Mouse (Mus musculus): ENCODE data around the gene Arhgap22. TPM values are rescaled to one million over a fixed set of nuclear protein-coding genes. Genes with fewer than 3 reads are reported as not detected.
A peak's percentile ranks its signal among the peaks of the same experiment; 100 is the strongest.

Gene Arhgap22
- polyA plus RNA-seq, 1 experiment from 2014 or later: 1.8 TPM

DNA sequence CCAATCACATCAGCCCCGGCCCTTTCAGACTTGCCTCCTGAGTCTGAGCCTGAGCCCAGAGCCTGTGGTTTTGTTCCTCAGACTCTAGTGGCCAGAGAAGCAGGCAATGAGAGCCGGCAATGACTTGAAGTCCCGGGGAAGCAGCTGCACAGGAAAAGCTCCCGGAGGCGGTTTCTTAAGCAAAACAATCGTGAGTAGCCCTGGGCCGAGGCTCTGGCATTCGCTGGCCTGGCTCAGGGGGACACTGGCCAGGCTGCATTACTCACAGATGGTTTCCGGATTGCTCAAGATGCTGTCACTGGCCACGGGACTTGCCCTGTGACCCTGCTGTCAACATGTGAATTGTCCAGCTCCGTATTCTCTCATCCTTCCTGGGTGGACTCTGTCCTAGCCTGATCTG lies 33.8 kb downstream of the Arhgap22 start:
- Histone ChIP-seq H3K9me3 (ENCODE audit: control insufficient read depth, low read length) (no peaks in the 10 kb centered on the region), H3K27me3 (ENCODE audit: control insufficient read depth, insufficient read depth, low read length) (no peaks in the 10 kb centered on the region), H3K4me3 (ENCODE audit: low read depth, low read length) (no peak overlapping the region), H3K9ac (ENCODE audit: low read length) (no peak overlapping the region), H3K4me2 (ENCODE audit: low read depth, low read length, severe bottlenecking) (no peak overlapping the region), H3K36me3 (ENCODE audit: control insufficient read depth, insufficient read depth, low read length) (no peaks in the 10 kb centered on the region), H3K4me1 (replicated peaks; ENCODE audit: control insufficient read depth, insufficient read depth, low read length) (peaks cover 4% of the 10 kb centered on the region; the same call in 1 of the 2 replicates), H3K27ac (ENCODE audit: low read depth, low read length) (no peak overlapping the region)
- WGBS: 42% methylated on average over 11 of the region's 11 CpGs
- no peak for DNase-seq (ENCODE audit: low spot score)
- no peak for ATAC-seq (replicated peaks; ENCODE audit: low FRiP score)

- no peaks in the 10 kb centered on the region for H3K27me3 ChIP-seq (ENCODE audit: control insufficient read depth, insufficient read depth, low read length)
- 82% methylated on average over 5 of the region's 5 CpGs for WGBS
- H3K27ac ChIP-seq (ENCODE audit: low read depth, low read length): no peak overlapping the region
- H3K4me2 ChIP-seq (ENCODE audit: low read depth, low read length, severe bottlenecking): no peak overlapping the region
- H3K9me3 ChIP-seq (ENCODE audit: control insufficient read depth, low read length): no peaks in the 10 kb centered on the region
- H3K9ac ChIP-seq (ENCODE audit: low read length): no peak overlapping the region
- H3K36me3 ChIP-seq (ENCODE audit: control insufficient read depth, insufficient read depth, low read length): no peaks in the 10 kb centered on the region
- no peak overlapping the region for H3K4me3 ChIP-seq (ENCODE audit: low read depth, low read length)
- ATAC-seq (replicated peaks; ENCODE audit: low FRiP score) (no peak), DNase-seq (ENCODE audit: low spot score) (no peak)
- H3K4me1 ChIP-seq (replicated peaks; ENCODE audit: control insufficient read depth, insufficient read depth, low read length): peaks cover 4% of the 10 kb centered on the region; the same call in 1 of the 2 replicates
Measured at GRCm38 (mm10) chr14:33248741-33249140, 34.9 kb downstream of the Arhgap22 start.

DNA sequence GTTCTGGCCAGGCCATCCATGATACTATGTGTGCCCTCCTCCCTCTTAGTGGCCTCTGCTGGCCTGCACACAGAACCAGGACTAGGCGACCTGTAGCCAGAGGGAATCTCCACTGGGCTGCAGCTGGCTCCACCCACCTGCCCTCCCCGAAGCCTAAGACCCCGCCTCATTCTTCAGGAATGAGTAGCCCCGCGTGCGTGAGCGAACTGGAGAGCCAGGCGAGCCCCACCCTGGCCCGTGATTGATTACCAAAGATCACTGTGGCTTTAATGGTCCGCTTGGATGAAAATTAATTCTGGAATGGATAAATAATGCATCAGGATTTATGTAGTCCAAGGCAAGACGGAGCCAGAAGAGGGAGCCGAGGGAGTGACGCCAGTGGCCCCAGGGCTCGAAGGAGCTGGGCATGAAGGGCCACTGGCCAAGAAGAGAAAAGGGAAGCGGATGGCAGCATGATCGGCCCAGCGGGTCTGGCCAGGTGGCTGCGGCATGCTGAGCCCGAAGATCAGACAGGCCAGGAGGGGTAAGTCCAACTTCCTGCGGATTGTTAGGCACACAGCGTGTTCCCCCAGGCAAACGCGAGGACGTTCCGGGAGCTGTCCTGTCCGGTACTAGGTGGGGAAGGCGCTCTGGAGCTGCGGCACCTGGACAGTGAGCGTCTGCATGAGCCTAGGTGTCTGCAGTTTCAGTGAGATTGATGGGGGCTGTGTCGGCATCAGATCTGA lies 36.6 kb downstream of the Arhgap22 start:
- Histone ChIP-seq H3K27ac (ENCODE audit: low read depth, low read length) (no peak overlapping the region), H3K4me1 (replicated peaks; ENCODE audit: control insufficient read depth, insufficient read depth, low read length) (peaks cover 4% of the 10 kb centered on the region; the same call in 1 of the 2 replicates), H3K9ac (ENCODE audit: low read length) (peak overlapping the region; percentile 42), H3K4me2 (ENCODE audit: low read depth, low read length, severe bottlenecking) (peak overlapping the region; percentile 91), H3K36me3 (ENCODE audit: control insufficient read depth, insufficient read depth, low read length) (no peaks in the 10 kb centered on the region), H3K4me3 (ENCODE audit: low read depth, low read length) (peak overlapping the region; percentile 37), H3K27me3 (ENCODE audit: control insufficient read depth, insufficient read depth, low read length) (no peaks in the 10 kb centered on the region), H3K9me3 (ENCODE audit: control insufficient read depth, low read length) (no peaks in the 10 kb centered on the region)
- ATAC-seq (replicated peaks; ENCODE audit: low FRiP score) (peak; percentile 60; the same call in 1 of the 2 replicates), DNase-seq (ENCODE audit: low spot score) (peak; percentile 74)
- whole genome bisulfite sequencing: 1% methylated on average over 30 of the region's 30 CpGs

- Histone ChIP-seq H3K9me3 (ENCODE audit: control insufficient read depth, low read length) (no peaks in the 10 kb centered on the region), H3K4me2 (ENCODE audit: low read depth, low read length, severe bottlenecking) (peak overlapping the region; percentile 91), H3K27ac (ENCODE audit: low read depth, low read length) (no peak overlapping the region), H3K4me1 (replicated peaks; ENCODE audit: control insufficient read depth, insufficient read depth, low read length) (peaks cover 4% of the 10 kb centered on the region; the same call in 1 of the 2 replicates), H3K9ac (ENCODE audit: low read length) (no peak overlapping the region), H3K36me3 (ENCODE audit: control insufficient read depth, insufficient read depth, low read length) (no peaks in the 10 kb centered on the region), H3K27me3 (ENCODE audit: control insufficient read depth, insufficient read depth, low read length) (no peaks in the 10 kb centered on the region), H3K4me3 (ENCODE audit: low read depth, low read length) (peak overlapping the region; percentile 37)
- WGBS: 6% methylated on average over 13 of the region's 13 CpGs
- DNase-seq (ENCODE audit: low spot score) (no peak), ATAC-seq (replicated peaks; ENCODE audit: low FRiP score) (no peak)
Measured at GRCm38 (mm10) chr14:33250956-33251745, 37.3 kb downstream of the Arhgap22 start.

- WGBS: 90% methylated on average over 5 of the region's 5 CpGs
- no peak overlapping the region for H3K9ac ChIP-seq (ENCODE audit: low read length)
- no peak for DNase-seq (ENCODE audit: low spot score)
Measured at GRCm38 (mm10) chr14:33258256-33258655, 44.4 kb downstream of the Arhgap22 start.

GRCm38 (mm10) chr14:33260131-33260530 lies 46.3 kb downstream of the Arhgap22 start:
- H3K27me3 ChIP-seq (ENCODE audit: control insufficient read depth, insufficient read depth, low read length): no peaks in the 10 kb centered on the region
- no peaks in the 10 kb centered on the region for H3K9me3 ChIP-seq (ENCODE audit: control insufficient read depth, low read length)
- no peak overlapping the region for H3K27ac ChIP-seq (ENCODE audit: low read depth, low read length)
- no peak overlapping the region for H3K4me3 ChIP-seq (ENCODE audit: low read depth, low read length)
- no peak overlapping the region for H3K9ac ChIP-seq (ENCODE audit: low read length)
- H3K36me3 ChIP-seq (ENCODE audit: control insufficient read depth, insufficient read depth, low read length): no peaks in the 10 kb centered on the region
- 88% methylated on average over 6 of the region's 6 CpGs for WGBS
- no peak overlapping the region for H3K4me2 ChIP-seq (ENCODE audit: low read depth, low read length, severe bottlenecking)
- DNase-seq (ENCODE audit: low spot score): no peak
- no peaks in the 10 kb centered on the region for H3K4me1 ChIP-seq (replicated peaks; ENCODE audit: control insufficient read depth, insufficient read depth, low read length)
- ATAC-seq (replicated peaks; ENCODE audit: low FRiP score): no peak

More at GRCm38 (mm10) chr14:33258256-33258655, 44.4 kb downstream of the Arhgap22 start:
- H3K4me2 ChIP-seq (ENCODE audit: low read depth, low read length, severe bottlenecking): no peak overlapping the region
- no peaks in the 10 kb centered on the region for H3K27me3 ChIP-seq (ENCODE audit: control insufficient read depth, insufficient read depth, low read length)
- no peak overlapping the region for H3K27ac ChIP-seq (ENCODE audit: low read depth, low read length)
- H3K4me1 ChIP-seq (replicated peaks; ENCODE audit: control insufficient read depth, insufficient read depth, low read length): no peaks in the 10 kb centered on the region
- no peaks in the 10 kb centered on the region for H3K36me3 ChIP-seq (ENCODE audit: control insufficient read depth, insufficient read depth, low read length)
- no peak overlapping the region for H3K4me3 ChIP-seq (ENCODE audit: low read depth, low read length)
- H3K9me3 ChIP-seq (ENCODE audit: control insufficient read depth, low read length): no peaks in the 10 kb centered on the region
- ATAC-seq (replicated peaks; ENCODE audit: low FRiP score): no peak

DNA sequence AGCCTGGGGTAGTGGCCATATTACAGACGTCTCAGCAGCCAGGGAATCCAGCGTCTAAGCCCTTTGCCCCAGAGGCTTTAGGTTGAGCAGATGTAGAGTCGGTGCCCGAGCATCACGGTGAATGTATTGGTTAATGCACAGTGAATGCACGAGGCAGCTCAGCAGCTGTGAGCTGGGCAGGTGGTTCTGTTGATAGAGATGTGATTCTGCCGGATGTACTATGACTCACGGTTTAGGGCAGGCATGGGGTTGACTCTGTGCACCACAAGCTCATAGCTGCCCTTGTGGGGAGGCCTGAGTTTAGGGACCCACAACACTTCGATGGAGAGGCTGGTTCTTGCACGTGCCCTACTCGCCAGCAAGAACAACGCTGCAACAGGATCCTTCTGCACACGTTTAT lies 51.0 kb downstream of the Arhgap22 start:
- 92% methylated on average over 13 of the region's 13 CpGs for WGBS
- ATAC-seq (replicated peaks; ENCODE audit: low FRiP score): no peak
- Histone ChIP-seq H3K4me2 (ENCODE audit: low read depth, low read length, severe bottlenecking) (no peak overlapping the region), H3K9me3 (ENCODE audit: control insufficient read depth, low read length) (no peaks in the 10 kb centered on the region; the same call in 1 of the 2 replicates), H3K27ac (ENCODE audit: low read depth, low read length) (no peak overlapping the region), H3K9ac (ENCODE audit: low read length) (no peak overlapping the region), H3K4me1 (replicated peaks; ENCODE audit: control insufficient read depth, insufficient read depth, low read length) (no peaks in the 10 kb centered on the region), H3K4me3 (ENCODE audit: low read depth, low read length) (no peak overlapping the region), H3K27me3 (ENCODE audit: control insufficient read depth, insufficient read depth, low read length) (no peaks in the 10 kb centered on the region), H3K36me3 (ENCODE audit: control insufficient read depth, insufficient read depth, low read length) (no peaks in the 10 kb centered on the region)
- no peak for DNase-seq (ENCODE audit: low spot score)

- no peak for ATAC-seq (replicated peaks; ENCODE audit: low FRiP score)
- Histone ChIP-seq H3K27ac (ENCODE audit: low read depth, low read length) (no peak overlapping the region), H3K9me3 (ENCODE audit: control insufficient read depth, low read length) (no peaks in the 10 kb centered on the region), H3K27me3 (ENCODE audit: control insufficient read depth, insufficient read depth, low read length) (no peaks in the 10 kb centered on the region), H3K4me2 (ENCODE audit: low read depth, low read length, severe bottlenecking) (no peak overlapping the region), H3K4me3 (ENCODE audit: low read depth, low read length) (no peak overlapping the region), H3K4me1 (replicated peaks; ENCODE audit: control insufficient read depth, insufficient read depth, low read length) (no peaks in the 10 kb centered on the region), H3K36me3 (ENCODE audit: control insufficient read depth, insufficient read depth, low read length) (no peaks in the 10 kb centered on the region), H3K9ac (ENCODE audit: low read length) (no peak overlapping the region)
- no peak for DNase-seq (ENCODE audit: low spot score)
- WGBS: 89% methylated on average over 2 of the region's 2 CpGs
Measured at GRCm38 (mm10) chr14:33276240-33276639, 62.4 kb downstream of the Arhgap22 start.
